Mouse (Mus musculus): ENCODE data around the gene Serpina1e. TPM values are rescaled to one million over a fixed set of nuclear protein-coding genes. Genes with fewer than 3 reads are reported as not detected.

Serpina1e gene
- not detected for polyA plus RNA-seq (2017; shearing (Covaris generic))

GRCm38 (mm10) chr12:103958798-103959197, at the start of gene Serpina1e:
Gene Serpina1e (minus strand): TSS chr12:103958975.

GRCm38 (mm10) chr12:103989857-103990256, 31.1 kb upstream of the Serpina1e start, which contains the start of gene Serpina11:
Gene Serpina11 (minus strand): TSS chr12:103989957.

GRCm38 (mm10) chr12:103904837-103905340, 53.9 kb downstream of the Serpina1e start, which contains the start of gene Serpina1c:
Gene Serpina1c (minus strand): TSS chr12:103904887.

Other genes with a start within 250 kb of the Serpina1e start
- gene Serpina1d, start 185.4 kb downstream of the Serpina1e start, polyA plus RNA-seq (2017; shearing (Covaris generic)): not detected
- not detected for gene Serpina1b, start 128.6 kb downstream of the Serpina1e start, polyA plus RNA-seq (2017; shearing (Covaris generic))
- gene Serpina1a, start 95.4 kb downstream of the Serpina1e start, polyA plus RNA-seq (2017; shearing (Covaris generic)): not detected
- not detected for gene Serpina1c, start 54.1 kb downstream of the Serpina1e start, polyA plus RNA-seq (2017; shearing (Covaris generic))
- gene Serpina11, start 31.0 kb upstream of the Serpina1e start, polyA plus RNA-seq (2017; shearing (Covaris generic)): not detected
- 0.43 TPM for gene Serpina9, start 54.8 kb upstream of the Serpina1e start, polyA plus RNA-seq (2017; shearing (Covaris generic))
- gene Serpina12, start 85.5 kb upstream of the Serpina1e start, polyA plus RNA-seq (2017; shearing (Covaris generic)): not detected
- gene Serpina5, start 142.1 kb upstream of the Serpina1e start, polyA plus RNA-seq (2017; shearing (Covaris generic)): not detected
- not detected for gene Serpina3a, start 153.7 kb upstream of the Serpina1e start, polyA plus RNA-seq (2017; shearing (Covaris generic))
- gene Serpina3b, start 169.0 kb upstream of the Serpina1e start, polyA plus RNA-seq (2017; shearing (Covaris generic)): not detected
- not detected for gene Serpina3c, start 194.9 kb upstream of the Serpina1e start, polyA plus RNA-seq (2017; shearing (Covaris generic))